Mouse (Mus musculus) forebrain, embryonic 15.5 days (tissue): ENCODE measurements at regions not wholly inside any gene's neighbourhood (a gene's known extent, or its start where the extent isn't known, plus 50 kb on each side); places are given as distances from the start of the nearest gene placed in this dataset.

ENCODE experiments used
- ATAC-seq: fragments of 200-750 bp; cut with Nextera tagmentation; replicated peaks from 2 replicates; pipeline ENCODE4 v1.8.0; 2017; ENCODE audit warnings: mild to moderate bottlenecking, moderate TSS enrichment, moderate library complexity
- H3K27ac ChIP-seq: fragments of 300-500 bp; sonication (generic); replicated peaks from 2 replicates; pipeline ENCODE4 v1.5.1; 2015; ENCODE audit warnings: mild to moderate bottlenecking, inconsistent platforms
- H3K27me3 ChIP-seq: fragments of 300-500 bp; sonication (generic); 2 replicates; pipeline ENCODE4 v1.6.1; 2015; ENCODE audit warnings: inconsistent platforms
- H3K36me3 ChIP-seq: fragments of 300-500 bp; sonication (generic); 2 replicates; pipeline ENCODE4 v1.6.1; 2015; ENCODE audit warnings: mild to moderate bottlenecking, inconsistent platforms
- H3K4me1 ChIP-seq: fragments of 300-500 bp; sonication (generic); 2 replicates; pipeline ENCODE4 v1.6.1; 2015; ENCODE audit warnings: inconsistent platforms
- H3K4me2 ChIP-seq: fragments of 300-500 bp; sonication (generic); replicated peaks from 2 replicates; pipeline ENCODE4 v1.6.1; 2015; ENCODE audit warnings: mild to moderate bottlenecking, inconsistent platforms
- H3K4me3 ChIP-seq: fragments of 300-500 bp; sonication (generic); 2 replicates; pipeline ENCODE4 v1.5.1; 2015; ENCODE audit warnings: mild to moderate bottlenecking, inconsistent platforms
- H3K9ac ChIP-seq: fragments of 300-500 bp; sonication (generic); replicated peaks from 2 replicates; pipeline ENCODE4 v1.6.1; 2015; ENCODE audit warnings: mild to moderate bottlenecking, inconsistent platforms
- H3K9me3 ChIP-seq: fragments of 300-500 bp; sonication (generic); 2 replicates; pipeline ENCODE4 v1.6.1; 2016; ENCODE audit warnings: inconsistent platforms
- whole genome bisulfite sequencing: fragments of 180-500 bp; shearing (Covaris S2); methylation state at CpG from one replicate; pipeline ENCODE4 v1.1.7; 2015; ENCODE audit warnings: mixed read lengths; 5-methylcytosine and 5-hydroxymethylcytosine counted together

DNA sequence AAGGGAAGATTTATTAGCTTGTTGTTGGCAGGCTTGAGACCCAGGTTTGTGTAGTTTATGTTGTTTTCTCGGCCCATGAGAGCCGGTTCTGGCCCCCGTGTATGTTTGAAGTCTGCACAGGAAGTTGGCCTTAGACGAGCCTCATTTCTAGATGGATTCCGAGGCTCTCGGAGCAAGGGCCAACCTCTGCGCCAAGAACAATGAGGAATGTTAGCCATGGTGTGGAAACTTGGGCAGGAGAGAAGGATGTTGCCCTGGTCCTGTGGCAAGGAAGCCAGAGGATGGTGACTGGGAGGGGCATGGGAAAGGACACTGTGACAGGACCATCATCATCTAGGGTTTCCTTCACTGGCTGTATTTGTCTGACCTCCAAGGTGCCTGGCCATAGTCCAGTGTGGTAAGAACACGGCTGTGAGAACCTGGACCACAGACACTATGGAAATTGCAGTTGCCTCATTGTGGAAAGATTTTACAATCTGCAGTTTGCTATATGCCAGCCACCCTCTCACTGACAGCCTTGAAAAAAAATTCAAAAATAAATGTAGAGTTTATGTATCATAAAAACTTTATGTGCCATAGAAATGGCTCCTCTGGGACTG lies 198.9 kb upstream of the Pik3r1 start:
- Histone ChIP-seq H3K4me1 (no peaks in the 10 kb centered on the region), H3K9me3 (no peaks in the 10 kb centered on the region), H3K4me2 (no peak overlapping the region), H3K27ac (no peak overlapping the region), H3K36me3 (no peaks in the 10 kb centered on the region), H3K9ac (no peak overlapping the region), H3K27me3 (no peaks in the 10 kb centered on the region), H3K4me3 (no peak overlapping the region)
- ATAC-seq: no peak
- 93% methylated on average over 8 of the region's 8 CpGs for WGBS

DNA sequence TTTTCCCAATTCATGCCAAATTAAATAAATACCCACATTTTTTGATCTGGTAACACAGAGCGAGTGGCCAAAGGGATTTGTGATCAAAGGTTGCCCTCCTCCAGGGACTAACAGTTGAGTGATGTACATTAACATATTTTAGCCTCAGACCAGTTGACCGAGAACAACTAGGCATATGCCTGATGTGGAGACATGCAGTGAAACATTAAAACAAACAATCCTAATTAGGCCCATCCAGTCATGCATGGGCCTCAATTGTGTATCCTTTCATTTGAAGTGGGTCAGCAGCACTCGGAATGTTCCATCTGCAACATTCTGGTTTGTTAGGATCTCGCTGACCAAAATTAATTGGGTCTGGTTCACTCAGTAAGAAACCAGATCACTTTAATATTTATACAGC lies 199.4 kb upstream of the Pik3r1 start:
- 45% methylated on average over 4 of the region's 4 CpGs for WGBS
- Histone ChIP-seq H3K4me1 (no peaks in the 10 kb centered on the region), H3K9me3 (no peaks in the 10 kb centered on the region), H3K9ac (no peak overlapping the region), H3K4me2 (no peak overlapping the region), H3K27me3 (no peaks in the 10 kb centered on the region), H3K36me3 (no peaks in the 10 kb centered on the region), H3K4me3 (no peak overlapping the region), H3K27ac (no peak overlapping the region)
- no peak for ATAC-seq

DNA sequence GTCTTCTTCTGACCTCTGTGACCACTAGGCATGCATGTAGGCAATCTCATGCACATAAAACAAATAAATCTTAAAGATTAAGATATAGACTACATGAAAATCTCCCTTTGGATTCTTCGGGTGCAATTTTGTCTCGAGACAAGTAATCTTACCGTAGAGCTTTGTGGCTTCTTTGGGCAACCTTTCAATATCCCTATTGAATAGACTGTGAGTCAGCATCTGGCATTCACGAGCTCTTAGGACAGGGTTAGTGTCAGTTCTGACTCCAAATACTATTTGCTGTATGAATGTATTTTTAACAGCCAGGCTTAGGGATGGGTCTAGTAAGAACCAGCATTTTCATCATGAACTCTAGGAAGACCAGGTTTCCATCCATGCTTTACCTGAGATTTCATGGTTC lies 208.7 kb upstream of the Pik3r1 start:
- no peaks in the 10 kb centered on the region for H3K36me3 ChIP-seq
- no peaks in the 10 kb centered on the region for H3K9me3 ChIP-seq
- no peak overlapping the region for H3K4me3 ChIP-seq
- no peak for ATAC-seq
- no peak overlapping the region for H3K27ac ChIP-seq
- no peaks in the 10 kb centered on the region for H3K4me1 ChIP-seq
- H3K27me3 ChIP-seq: no peaks in the 10 kb centered on the region
- H3K9ac ChIP-seq: no peak overlapping the region
- 92% methylated on average over 4 of the region's 4 CpGs for WGBS
- no peak overlapping the region for H3K4me2 ChIP-seq

- Histone ChIP-seq H3K27ac (no peak overlapping the region), H3K4me2 (no peak overlapping the region), H3K4me3 (no peak overlapping the region), H3K9ac (no peak overlapping the region), H3K9me3 (no peaks in the 10 kb centered on the region), H3K36me3 (no peaks in the 10 kb centered on the region), H3K27me3 (no peaks in the 10 kb centered on the region), H3K4me1 (no peaks in the 10 kb centered on the region)
- 66% methylated on average over 4 of the region's 4 CpGs for WGBS
- ATAC-seq: no peak
These were observed 212.3 kb upstream of the Pik3r1 start for GRCm38 (mm10) chr13:101980171-101980835.

DNA sequence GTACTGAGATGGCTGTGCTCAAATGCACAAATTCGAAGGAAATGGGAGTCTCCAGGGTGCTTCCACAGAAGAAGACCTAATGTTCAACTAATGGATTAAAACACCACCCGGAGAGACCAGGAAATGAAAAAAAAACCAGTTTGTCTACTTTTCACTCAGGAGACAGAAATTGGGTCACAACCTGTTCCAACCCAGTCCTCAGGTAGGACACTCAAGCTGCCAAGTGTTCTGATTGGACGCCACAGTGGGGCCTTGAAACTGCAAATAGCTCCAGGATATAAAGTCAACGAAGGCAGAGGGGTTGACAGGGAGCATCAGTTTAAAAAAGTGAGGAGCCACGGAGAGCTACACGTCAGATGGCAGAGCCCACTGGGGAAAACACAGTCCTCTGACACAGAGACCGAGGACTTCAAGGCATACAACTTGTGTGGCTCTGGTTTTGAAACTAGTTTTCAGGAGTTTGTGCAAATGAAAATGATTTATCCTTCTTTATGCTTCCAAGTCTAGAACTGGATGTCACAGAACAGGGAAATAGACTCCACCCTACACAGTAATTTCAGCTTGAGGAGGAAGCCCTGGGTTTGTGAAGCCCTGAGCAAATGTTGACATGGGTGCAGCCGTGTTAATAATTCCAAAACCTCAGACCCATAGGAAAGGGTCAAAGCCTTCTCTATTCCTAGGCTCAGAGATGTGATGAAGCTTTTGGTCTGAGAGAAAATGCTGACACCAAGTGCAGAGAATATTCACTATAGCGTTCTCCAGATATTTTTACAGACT lies 220.8 kb upstream of the Pik3r1 start:
- Histone ChIP-seq H3K4me3 (no peak overlapping the region), H3K27me3 (no peaks in the 10 kb centered on the region), H3K9ac (no peak overlapping the region), H3K27ac (no peak overlapping the region), H3K4me1 (no peaks in the 10 kb centered on the region), H3K36me3 (no peaks in the 10 kb centered on the region), H3K4me2 (no peak overlapping the region), H3K9me3 (no peaks in the 10 kb centered on the region)
- 86% methylated on average over 9 of the region's 9 CpGs for WGBS
- no peak for ATAC-seq

DNA sequence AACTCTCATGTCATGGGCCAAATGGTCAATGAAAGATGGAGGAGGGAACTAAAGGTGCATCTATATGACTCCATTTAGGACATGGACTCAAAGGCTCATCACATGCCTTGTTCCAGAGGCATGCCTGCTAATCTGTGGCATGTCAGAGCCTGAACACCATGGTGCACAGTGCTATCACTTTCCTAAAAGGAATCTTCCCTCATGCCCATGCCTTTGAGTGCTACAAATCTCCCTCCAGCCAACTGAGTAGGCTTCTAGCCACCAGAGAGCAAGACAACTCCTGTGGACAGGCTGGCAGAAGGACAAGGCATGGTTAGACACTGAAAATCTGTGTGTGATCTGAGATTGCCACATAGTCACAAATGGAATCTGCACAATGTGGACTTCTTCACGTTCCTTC lies 223.7 kb upstream of the Pik3r1 start:
- WGBS: 91% methylated on average over 1 of the region's 1 CpGs

DNA sequence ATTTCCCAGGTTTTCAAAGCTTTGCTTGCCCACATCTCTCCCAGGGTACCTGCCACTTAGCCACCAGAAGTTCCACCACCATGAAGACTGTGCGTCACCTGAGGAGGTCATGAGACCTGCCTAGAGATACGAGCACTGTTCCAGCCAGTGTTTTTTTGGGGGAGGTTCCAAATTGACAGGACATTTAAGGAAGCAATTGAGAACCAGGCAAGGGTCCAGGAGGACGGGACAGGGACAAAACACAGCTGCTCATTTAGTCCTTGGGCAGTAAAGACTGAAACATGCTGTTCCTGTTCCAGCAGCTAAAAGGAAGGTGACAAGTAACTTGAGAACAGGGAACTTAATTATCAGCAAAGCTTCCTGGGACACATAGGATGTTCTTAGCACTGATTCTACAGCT lies 226.8 kb upstream of the Pik3r1 start:
- no peak overlapping the region for H3K27ac ChIP-seq
- H3K27me3 ChIP-seq: no peaks in the 10 kb centered on the region
- no peak overlapping the region for H3K4me3 ChIP-seq
- no peaks in the 10 kb centered on the region for H3K36me3 ChIP-seq
- H3K4me2 ChIP-seq: no peak overlapping the region
- 61% methylated on average over 3 of the region's 3 CpGs for WGBS
- no peak for ATAC-seq
- no peak overlapping the region for H3K9ac ChIP-seq
- no peaks in the 10 kb centered on the region for H3K4me1 ChIP-seq
- H3K9me3 ChIP-seq: no peaks in the 10 kb centered on the region

More for the DNA sequence above, 223.7 kb upstream of the Pik3r1 start:
- Histone ChIP-seq H3K9ac (no peak overlapping the region), H3K4me3 (no peak overlapping the region), H3K27ac (no peak overlapping the region), H3K4me2 (no peak overlapping the region), H3K27me3 (no peaks in the 10 kb centered on the region), H3K9me3 (no peaks in the 10 kb centered on the region), H3K4me1 (no peaks in the 10 kb centered on the region), H3K36me3 (no peaks in the 10 kb centered on the region)
- ATAC-seq: no peak

GRCm38 (mm10) chr13:101995529-101995928 lies 227.5 kb upstream of the Pik3r1 start:
- ATAC-seq: no peak
- Histone ChIP-seq H3K27ac (no peak overlapping the region), H3K36me3 (no peaks in the 10 kb centered on the region), H3K4me3 (no peak overlapping the region), H3K4me1 (no peaks in the 10 kb centered on the region), H3K9me3 (no peaks in the 10 kb centered on the region), H3K9ac (no peak overlapping the region), H3K27me3 (no peaks in the 10 kb centered on the region), H3K4me2 (no peak overlapping the region)
- WGBS: 82% methylated on average over 2 of the region's 2 CpGs

- Histone ChIP-seq H3K9me3 (no peaks in the 10 kb centered on the region), H3K4me1 (no peaks in the 10 kb centered on the region), H3K9ac (no peak overlapping the region), H3K27me3 (no peaks in the 10 kb centered on the region), H3K4me3 (no peak overlapping the region), H3K27ac (no peak overlapping the region), H3K4me2 (no peak overlapping the region), H3K36me3 (no peaks in the 10 kb centered on the region)
- ATAC-seq: no peak
- WGBS: 66% methylated on average over 5 of the region's 5 CpGs
These were observed 228.1 kb upstream of the Pik3r1 start for GRCm38 (mm10) chr13:101996144-101996543.

- H3K27ac ChIP-seq: no peak overlapping the region
- no peaks in the 10 kb centered on the region for H3K27me3 ChIP-seq
- no peaks in the 10 kb centered on the region for H3K4me1 ChIP-seq
- H3K4me3 ChIP-seq: no peak overlapping the region
- H3K9me3 ChIP-seq: no peaks in the 10 kb centered on the region
- WGBS: 88% methylated on average over 2 of the region's 2 CpGs
- no peaks in the 10 kb centered on the region for H3K36me3 ChIP-seq
- ATAC-seq: no peak
- H3K9ac ChIP-seq: no peak overlapping the region
- H3K4me2 ChIP-seq: no peak overlapping the region
These were observed 229.4 kb upstream of the Pik3r1 start for GRCm38 (mm10) chr13:101997415-101997814.

GRCm38 (mm10) chr13:102006565-102006964 lies 238.5 kb upstream of the Pik3r1 start:
- H3K4me2 ChIP-seq: no peak overlapping the region
- no peaks in the 10 kb centered on the region for H3K36me3 ChIP-seq
- no peaks in the 10 kb centered on the region for H3K9me3 ChIP-seq
- H3K9ac ChIP-seq: no peak overlapping the region
- H3K4me3 ChIP-seq: no peak overlapping the region
- H3K27me3 ChIP-seq: no peaks in the 10 kb centered on the region
- ATAC-seq: no peak
- 84% methylated on average over 5 of the region's 5 CpGs for WGBS
- no peak overlapping the region for H3K27ac ChIP-seq
- no peaks in the 10 kb centered on the region for H3K4me1 ChIP-seq

GRCm38 (mm10) chr13:102011965-102012364 lies 243.9 kb upstream of the Pik3r1 start:
- Histone ChIP-seq H3K4me3 (no peak overlapping the region), H3K9ac (no peak overlapping the region), H3K9me3 (no peaks in the 10 kb centered on the region), H3K4me1 (no peaks in the 10 kb centered on the region), H3K27me3 (no peaks in the 10 kb centered on the region), H3K36me3 (no peaks in the 10 kb centered on the region), H3K4me2 (no peak overlapping the region), H3K27ac (no peak overlapping the region)
- WGBS: 71% methylated on average over 2 of the region's 2 CpGs
- ATAC-seq: no peak
